Mouse (Mus musculus): ENCODE data around the gene Hist1h2ah. TPM values are rescaled to one million over a fixed set of nuclear protein-coding genes. Genes with fewer than 3 reads are reported as not detected.

The Hist1h2ah gene
- polyA plus RNA-seq, 1 experiment from 2014 or later = 10.1 TPM

- Histone ChIP-seq H3K27ac (ENCODE audit: low read depth, low read length) (no peak overlapping the region), H3K4me1 (ENCODE audit: control insufficient read depth, insufficient read depth, low read length) (peaks cover 17% of the 10 kb centered on the region), H3K9ac (ENCODE audit: low read depth, low read length) (no peak overlapping the region), H3K27me3 (ENCODE audit: control insufficient read depth, insufficient read depth, low read length) (peaks cover 92% of the 10 kb centered on the region), H3K36me3 (ENCODE audit: control insufficient read depth, insufficient read depth, low read length) (no peaks in the 10 kb centered on the region), H3K9me3 (replicated peaks; ENCODE audit: control insufficient read depth, low read length) (no peaks in the 10 kb centered on the region), H3K4me3 (ENCODE audit: low read depth, low read length) (peak overlapping the region; percentile 63), H3K4me2 (peak overlapping the region; percentile 98)
- WGBS (ENCODE audit: insufficient replicate concordance) = 2% methylated on average over 18 of the region's 18 CpGs
- ATAC-seq (replicated peaks; ENCODE audit: insufficient number of reproducible peaks, low FRiP score, low TSS enrichment) = no peak
Observed at GRCm38 (mm10) chr13:22007121-22007510, 28.3 kb downstream of the Hist1h2ah start.

GRCm38 (mm10) chr13:22006334-22007120, 28.8 kb downstream of the Hist1h2ah start:
- H3K27me3 ChIP-seq (ENCODE audit: control insufficient read depth, insufficient read depth, low read length) = peaks cover 95% of the 10 kb centered on the region
- H3K9ac ChIP-seq (ENCODE audit: low read depth, low read length) = 0 out of 2 replicates have a peak overlapping the region, but pooled peaks have one; percentile 28
- peak overlapping the region; percentile 63 for H3K4me3 ChIP-seq (ENCODE audit: low read depth, low read length)
- under 1% methylated on average over 38 of the region's 38 CpGs for WGBS (ENCODE audit: insufficient replicate concordance)
- ATAC-seq (replicated peaks; ENCODE audit: insufficient number of reproducible peaks, low FRiP score, low TSS enrichment) = peak; percentile 73
- H3K4me1 ChIP-seq (ENCODE audit: control insufficient read depth, insufficient read depth, low read length) = peaks cover 17% of the 10 kb centered on the region
- peak overlapping the region; percentile 98 for H3K4me2 ChIP-seq
- H3K27ac ChIP-seq (ENCODE audit: low read depth, low read length) = no peak overlapping the region
- no peaks in the 10 kb centered on the region for H3K36me3 ChIP-seq (ENCODE audit: control insufficient read depth, insufficient read depth, low read length)
- H3K9me3 ChIP-seq (replicated peaks; ENCODE audit: control insufficient read depth, low read length) = no peaks in the 10 kb centered on the region

GRCm38 (mm10) chr13:22005605-22006333, 29.6 kb downstream of the Hist1h2ah start:
- WGBS (ENCODE audit: insufficient replicate concordance) = under 1% methylated on average over 45 of the region's 45 CpGs
- Histone ChIP-seq H3K27me3 (ENCODE audit: control insufficient read depth, insufficient read depth, low read length) (peaks cover 97% of the 10 kb centered on the region), H3K27ac (ENCODE audit: low read depth, low read length) (no peak overlapping the region), H3K36me3 (ENCODE audit: control insufficient read depth, insufficient read depth, low read length) (no peaks in the 10 kb centered on the region), H3K9ac (ENCODE audit: low read depth, low read length) (peak overlapping the region; percentile 50; the same call in 1 of the 2 replicates), H3K9me3 (replicated peaks; ENCODE audit: control insufficient read depth, low read length) (no peaks in the 10 kb centered on the region), H3K4me2 (peak overlapping the region; percentile 98), H3K4me3 (ENCODE audit: low read depth, low read length) (peak overlapping the region; percentile 63), H3K4me1 (ENCODE audit: control insufficient read depth, insufficient read depth, low read length) (peaks cover 17% of the 10 kb centered on the region)
- ATAC-seq (replicated peaks; ENCODE audit: insufficient number of reproducible peaks, low FRiP score, low TSS enrichment) = peak; percentile 71; the same call in 1 of the 2 replicates

GRCm38 (mm10) chr13:22001823-22002222, 33.5 kb downstream of the Hist1h2ah start:
- Histone ChIP-seq H3K4me3 (ENCODE audit: low read depth, low read length) (no peak overlapping the region), H3K4me2 (no peak overlapping the region; the same call in 1 of the 2 replicates), H3K27ac (ENCODE audit: low read depth, low read length) (no peak overlapping the region), H3K4me1 (ENCODE audit: control insufficient read depth, insufficient read depth, low read length) (peaks cover 13% of the 10 kb centered on the region), H3K9me3 (replicated peaks; ENCODE audit: control insufficient read depth, low read length) (no peaks in the 10 kb centered on the region), H3K36me3 (ENCODE audit: control insufficient read depth, insufficient read depth, low read length) (no peaks in the 10 kb centered on the region), H3K9ac (ENCODE audit: low read depth, low read length) (no peak overlapping the region), H3K27me3 (ENCODE audit: control insufficient read depth, insufficient read depth, low read length) (peaks cover 95% of the 10 kb centered on the region)
- ATAC-seq (replicated peaks; ENCODE audit: insufficient number of reproducible peaks, low FRiP score, low TSS enrichment) = no peak
- WGBS (ENCODE audit: insufficient replicate concordance) = 32% methylated on average over 5 of the region's 5 CpGs

GRCm38 (mm10) chr13:22001346-22001745, 34.0 kb downstream of the Hist1h2ah start:
- Histone ChIP-seq H3K36me3 (ENCODE audit: control insufficient read depth, insufficient read depth, low read length) (no peaks in the 10 kb centered on the region), H3K9ac (ENCODE audit: low read depth, low read length) (no peak overlapping the region), H3K4me1 (ENCODE audit: control insufficient read depth, insufficient read depth, low read length) (peaks cover 8% of the 10 kb centered on the region; the same call in 1 of the 2 replicates), H3K27me3 (ENCODE audit: control insufficient read depth, insufficient read depth, low read length) (peaks cover 93% of the 10 kb centered on the region), H3K4me3 (ENCODE audit: low read depth, low read length) (no peak overlapping the region), H3K27ac (ENCODE audit: low read depth, low read length) (no peak overlapping the region), H3K9me3 (replicated peaks; ENCODE audit: control insufficient read depth, low read length) (no peaks in the 10 kb centered on the region), H3K4me2 (no peak overlapping the region)
- WGBS (ENCODE audit: insufficient replicate concordance) = 47% methylated on average over 2 of the region's 2 CpGs
- no peak for ATAC-seq (replicated peaks; ENCODE audit: insufficient number of reproducible peaks, low FRiP score, low TSS enrichment)

- no peak for ATAC-seq (replicated peaks; ENCODE audit: insufficient number of reproducible peaks, low FRiP score, low TSS enrichment)
- H3K4me1 ChIP-seq (ENCODE audit: control insufficient read depth, insufficient read depth, low read length) = no peaks in the 10 kb centered on the region
Observed at GRCm38 (mm10) chr13:21999147-21999546, 36.2 kb downstream of the Hist1h2ah start.

GRCm38 (mm10) chr13:21998412-21998811, 37.0 kb downstream of the Hist1h2ah start:
- WGBS (ENCODE audit: insufficient replicate concordance) = 34% methylated on average over 3 of the region's 3 CpGs

More at GRCm38 (mm10) chr13:21999147-21999546, 36.2 kb downstream of the Hist1h2ah start:
- Histone ChIP-seq H3K9me3 (replicated peaks; ENCODE audit: control insufficient read depth, low read length) (no peaks in the 10 kb centered on the region), H3K4me3 (ENCODE audit: low read depth, low read length) (no peak overlapping the region), H3K9ac (ENCODE audit: low read depth, low read length) (no peak overlapping the region), H3K27ac (ENCODE audit: low read depth, low read length) (no peak overlapping the region), H3K4me2 (no peak overlapping the region), H3K36me3 (ENCODE audit: control insufficient read depth, insufficient read depth, low read length) (no peaks in the 10 kb centered on the region), H3K27me3 (ENCODE audit: control insufficient read depth, insufficient read depth, low read length) (peaks cover 72% of the 10 kb centered on the region)
- WGBS (ENCODE audit: insufficient replicate concordance) = 37% methylated on average over 4 of the region's 4 CpGs

GRCm38 (mm10) chr13:21997821-21998220, 37.5 kb downstream of the Hist1h2ah start:
- H3K4me1 ChIP-seq (ENCODE audit: control insufficient read depth, insufficient read depth, low read length) = no peaks in the 10 kb centered on the region
- H3K4me2 ChIP-seq = peak overlapping the region; percentile 79
- 0% methylated on average over 4 of the region's 4 CpGs for WGBS (ENCODE audit: insufficient replicate concordance)
- no peaks in the 10 kb centered on the region for H3K36me3 ChIP-seq (ENCODE audit: control insufficient read depth, insufficient read depth, low read length)
- peaks cover 59% of the 10 kb centered on the region for H3K27me3 ChIP-seq (ENCODE audit: control insufficient read depth, insufficient read depth, low read length)
- H3K4me3 ChIP-seq (ENCODE audit: low read depth, low read length) = peak overlapping the region; percentile 47
- H3K9me3 ChIP-seq (replicated peaks; ENCODE audit: control insufficient read depth, low read length) = no peaks in the 10 kb centered on the region
- ATAC-seq (replicated peaks; ENCODE audit: insufficient number of reproducible peaks, low FRiP score, low TSS enrichment) = no peak
- no peak overlapping the region for H3K9ac ChIP-seq (ENCODE audit: low read depth, low read length)
- no peak overlapping the region for H3K27ac ChIP-seq (ENCODE audit: low read depth, low read length)

More at GRCm38 (mm10) chr13:21998412-21998811, 37.0 kb downstream of the Hist1h2ah start:
- Histone ChIP-seq H3K4me2 (no peak overlapping the region), H3K4me1 (ENCODE audit: control insufficient read depth, insufficient read depth, low read length) (no peaks in the 10 kb centered on the region), H3K27me3 (ENCODE audit: control insufficient read depth, insufficient read depth, low read length) (peaks cover 65% of the 10 kb centered on the region), H3K36me3 (ENCODE audit: control insufficient read depth, insufficient read depth, low read length) (no peaks in the 10 kb centered on the region), H3K27ac (ENCODE audit: low read depth, low read length) (no peak overlapping the region), H3K4me3 (ENCODE audit: low read depth, low read length) (no peak overlapping the region), H3K9me3 (replicated peaks; ENCODE audit: control insufficient read depth, low read length) (no peaks in the 10 kb centered on the region), H3K9ac (ENCODE audit: low read depth, low read length) (no peak overlapping the region)
- ATAC-seq (replicated peaks; ENCODE audit: insufficient number of reproducible peaks, low FRiP score, low TSS enrichment) = no peak

All from heart, embryonic 11.5 days (tissue).